Mouse (Mus musculus) forebrain, embryonic 10.5 days (tissue): ENCODE results near the gene Cacna2d2. TPM values are rescaled to one million over a fixed set of nuclear protein-coding genes. Genes with fewer than 3 reads are reported as not detected.

ENCODE experiments used
- DNase-seq: peaks from one replicate; pipeline ENCODE4 v3.0.0-alpha.2; 2017; ENCODE audit warnings: low spot score; ENCODE audit errors: extremely low spot score
- H3K27ac ChIP-seq: fragments of 300-500 bp; sonication (generic); 2 replicates; pipeline ENCODE4 v1.5.1; 2016; ENCODE audit warnings: mild to moderate bottlenecking
- H3K27me3 ChIP-seq: fragments of 300-500 bp; sonication (generic); 2 replicates; pipeline ENCODE4 v1.6.1; 2016; ENCODE audit warnings: mild to moderate bottlenecking; ENCODE audit not compliant: poor library complexity, severe bottlenecking
- H3K36me3 ChIP-seq: fragments of 300-500 bp; sonication (generic); replicated peaks from 2 replicates; pipeline ENCODE4 v1.6.1; 2016; ENCODE audit warnings: mild to moderate bottlenecking, moderate library complexity
- H3K4me1 ChIP-seq: fragments of 300-500 bp; sonication (generic); 2 replicates; pipeline ENCODE4 v1.6.1; 2016
- H3K4me3 ChIP-seq: fragments of 300-500 bp; sonication (generic); 2 replicates; pipeline ENCODE4 v1.5.1; 2016; ENCODE audit warnings: mild to moderate bottlenecking, moderate library complexity
- H3K9me3 ChIP-seq: fragments of 300-500 bp; sonication (generic); 2 replicates; pipeline ENCODE4 v1.6.1; 2016; ENCODE audit warnings: mild to moderate bottlenecking, moderate library complexity
- WGBS: fragments of 180-500 bp; shearing (Covaris S2); methylation state at CpG from one replicate; pipeline ENCODE4 v1.1.7; 2016; 5-methylcytosine and 5-hydroxymethylcytosine counted together
- polyA plus RNA-seq: library from polyadenylated mRNA; unstranded; fragments of >200 nt; fragmentation: Nextera tagmentation; extraction: Ambion mirVana; gene quantifications from 2 replicates; pipeline ENCODE4 v1.2.1, GENCODE M21; 2016

Cacna2d2 gene
- polyA plus RNA-seq, 1 experiment from 2014 or later: 1.2 TPM

GRCm38 (mm10) chr9:107470427-107470826 is 71.0 kb downstream of the Cacna2d2 start:
- Histone ChIP-seq H3K4me1 (peaks cover 45% of the 10 kb centered on the region), H3K4me3 (no peak overlapping the region), H3K9me3 (no peaks in the 10 kb centered on the region), H3K36me3 (no peaks in the 10 kb centered on the region), H3K27me3 (peaks cover 35% of the 10 kb centered on the region), H3K27ac (peak overlapping the region; percentile 48)
- no peak for DNase-seq
- 70% methylated on average over 15 of the region's 15 CpGs for WGBS

GRCm38 (mm10) chr9:107474016-107474415 is 74.6 kb downstream of the Cacna2d2 start:
- H3K9me3 ChIP-seq: no peaks in the 10 kb centered on the region
- no peak overlapping the region for H3K27ac ChIP-seq
- peaks cover 43% of the 10 kb centered on the region for H3K4me1 ChIP-seq
- no peak overlapping the region for H3K4me3 ChIP-seq
- no peak for DNase-seq
- H3K27me3 ChIP-seq: peaks cover 17% of the 10 kb centered on the region; the same call in 1 of the 2 replicates
- WGBS: 83% methylated on average over 1 of the region's 1 CpGs
- H3K36me3 ChIP-seq: no peaks in the 10 kb centered on the region

- H3K4me3 ChIP-seq: peak overlapping the region; percentile 38
- H3K27ac ChIP-seq: peak overlapping the region; percentile 87
- no peaks in the 10 kb centered on the region for H3K27me3 ChIP-seq
- no peaks in the 10 kb centered on the region for H3K36me3 ChIP-seq
- peak; percentile 49 for DNase-seq
- 32% methylated on average over 5 of the region's 5 CpGs for WGBS
- H3K4me1 ChIP-seq: peaks cover 61% of the 10 kb centered on the region
- no peaks in the 10 kb centered on the region for H3K9me3 ChIP-seq
These were observed 79.6 kb downstream of the Cacna2d2 start for GRCm38 (mm10) chr9:107478979-107479378.

- H3K4me3 ChIP-seq: peak overlapping the region; percentile 38
- no peaks in the 10 kb centered on the region for H3K36me3 ChIP-seq
- H3K27me3 ChIP-seq: no peaks in the 10 kb centered on the region
- peak overlapping the region; percentile 87 for H3K27ac ChIP-seq
- no peaks in the 10 kb centered on the region for H3K9me3 ChIP-seq
- DNase-seq: peak; percentile 73
- peaks cover 66% of the 10 kb centered on the region for H3K4me1 ChIP-seq
- WGBS: 5% methylated on average over 14 of the region's 14 CpGs
These were observed 80.2 kb downstream of the Cacna2d2 start for GRCm38 (mm10) chr9:107479593-107479992.

GRCm38 (mm10) chr9:107480477-107481069 is 81.2 kb downstream of the Cacna2d2 start:
- H3K27ac ChIP-seq: peak overlapping the region; percentile 87
- H3K9me3 ChIP-seq: no peaks in the 10 kb centered on the region
- WGBS: 3% methylated on average over 9 of the region's 9 CpGs
- H3K4me1 ChIP-seq: peaks cover 68% of the 10 kb centered on the region
- peak overlapping the region; percentile 38 for H3K4me3 ChIP-seq
- H3K27me3 ChIP-seq: no peaks in the 10 kb centered on the region
- peak; percentile 65 for DNase-seq
- no peaks in the 10 kb centered on the region for H3K36me3 ChIP-seq

GRCm38 (mm10) chr9:107481340-107481739 is 81.9 kb downstream of the Cacna2d2 start:
- 21% methylated on average over 16 of the region's 16 CpGs for WGBS
- no peaks in the 10 kb centered on the region for H3K9me3 ChIP-seq
- no peaks in the 10 kb centered on the region for H3K36me3 ChIP-seq
- peak; percentile 29 for DNase-seq
- no peak overlapping the region for H3K4me3 ChIP-seq
- no peaks in the 10 kb centered on the region for H3K27me3 ChIP-seq
- peaks cover 68% of the 10 kb centered on the region for H3K4me1 ChIP-seq
- peak overlapping the region; percentile 87 for H3K27ac ChIP-seq

GRCm38 (mm10) chr9:107482004-107482403 is 82.6 kb downstream of the Cacna2d2 start:
- 91% methylated on average over 9 of the region's 9 CpGs for WGBS
- no peak for DNase-seq
- H3K27me3 ChIP-seq: no peaks in the 10 kb centered on the region
- no peaks in the 10 kb centered on the region for H3K9me3 ChIP-seq
- H3K4me1 ChIP-seq: peaks cover 73% of the 10 kb centered on the region
- H3K27ac ChIP-seq: peak overlapping the region; percentile 87
- no peaks in the 10 kb centered on the region for H3K36me3 ChIP-seq
- no peak overlapping the region for H3K4me3 ChIP-seq

GRCm38 (mm10) chr9:107482770-107483169 is 83.4 kb downstream of the Cacna2d2 start:
- 89% methylated on average over 4 of the region's 4 CpGs for WGBS
- no peak for DNase-seq
- Histone ChIP-seq H3K36me3 (no peaks in the 10 kb centered on the region), H3K4me3 (no peak overlapping the region), H3K27ac (peak overlapping the region; percentile 87; the same call in 1 of the 2 replicates), H3K27me3 (no peaks in the 10 kb centered on the region), H3K4me1 (peaks cover 76% of the 10 kb centered on the region), H3K9me3 (no peaks in the 10 kb centered on the region)

GRCm38 (mm10) chr9:107483714-107484113 is 84.3 kb downstream of the Cacna2d2 start:
- 93% methylated on average over 5 of the region's 5 CpGs for WGBS
- no peak for DNase-seq
- H3K4me3 ChIP-seq: no peak overlapping the region
- H3K27ac ChIP-seq: no peak overlapping the region
- no peaks in the 10 kb centered on the region for H3K27me3 ChIP-seq
- peaks cover 74% of the 10 kb centered on the region for H3K4me1 ChIP-seq
- H3K9me3 ChIP-seq: no peaks in the 10 kb centered on the region
- H3K36me3 ChIP-seq: no peaks in the 10 kb centered on the region

- Histone ChIP-seq H3K9me3 (no peaks in the 10 kb centered on the region), H3K27me3 (no peaks in the 10 kb centered on the region), H3K4me1 (peaks cover 68% of the 10 kb centered on the region), H3K36me3 (no peaks in the 10 kb centered on the region), H3K4me3 (no peak overlapping the region), H3K27ac (peak overlapping the region; percentile 69)
- WGBS: 87% methylated on average over 17 of the region's 17 CpGs
- DNase-seq: no peak
These were observed 84.9 kb downstream of the Cacna2d2 start for GRCm38 (mm10) chr9:107484302-107484701.

- no peaks in the 10 kb centered on the region for H3K9me3 ChIP-seq
- H3K4me1 ChIP-seq: peaks cover 63% of the 10 kb centered on the region
- no peak overlapping the region for H3K4me3 ChIP-seq
- peak overlapping the region; percentile 69 for H3K27ac ChIP-seq
- DNase-seq: no peak
- H3K36me3 ChIP-seq: no peaks in the 10 kb centered on the region
- WGBS: 88% methylated on average over 6 of the region's 6 CpGs
- no peaks in the 10 kb centered on the region for H3K27me3 ChIP-seq
These were observed 85.4 kb downstream of the Cacna2d2 start for GRCm38 (mm10) chr9:107484766-107485165.

- no peaks in the 10 kb centered on the region for H3K36me3 ChIP-seq
- H3K4me1 ChIP-seq: peaks cover 60% of the 10 kb centered on the region
- H3K4me3 ChIP-seq: no peak overlapping the region
- no peaks in the 10 kb centered on the region for H3K27me3 ChIP-seq
- WGBS: 54% methylated on average over 10 of the region's 10 CpGs
- H3K27ac ChIP-seq: peak overlapping the region; percentile 69; the same call in 1 of the 2 replicates
- no peak for DNase-seq
- H3K9me3 ChIP-seq: no peaks in the 10 kb centered on the region
These were observed 86.7 kb downstream of the Cacna2d2 start for GRCm38 (mm10) chr9:107486086-107486485.

- Histone ChIP-seq H3K9me3 (no peaks in the 10 kb centered on the region), H3K27ac (peak overlapping the region; percentile 69), H3K36me3 (no peaks in the 10 kb centered on the region), H3K27me3 (no peaks in the 10 kb centered on the region), H3K4me3 (no peak overlapping the region), H3K4me1 (peaks cover 54% of the 10 kb centered on the region)
- DNase-seq: no peak
- WGBS: 76% methylated on average over 6 of the region's 6 CpGs
These were observed 87.3 kb downstream of the Cacna2d2 start for GRCm38 (mm10) chr9:107486507-107487225.
